In genomic region chr3:131886470-131886869, GRCm38 (mm10) we compare ENCODE assay signal across 9 mouse cellular contexts.
A peak's percentile ranks its signal among the peaks of the same experiment; 100 is the strongest.
DNase-seq lines count a peak whose midpoint lies in the region; ATAC-seq and TF ChIP-seq lines count a peak whose summit lies in the region.
"Had no signal": no experiment of that assay in that cellular context is flagged by ENCODE, and none has a peak within 500 bp of the region (broad histone marks: within the 10 kb centered on the region; RNA-seq: fewer than 3 reads in every experiment).

No protein-coding gene starts in this region.

- CTCF ChIA-PET in Patski (lab: Charles Lee) = interaction anchor here (0.6 to 2.6 kb wide), 5 partner anchors 9 to 16 kb away, joined by 3 to 9 read pairs (median 3); no protein-coding TSS in a partner anchor

- intact Hi-C loops in left cerebral cortex, postnatal 4 days (cut with DNase I) = no loop called here

- H3K27me3 ChIP-seq in Patski = no peaks in the 10 kb centered on the region
- H3K27me3 ChIP-seq: limb, embryonic 15.5 days had no signal

- ATAC-seq in Patski = no peak
- ATAC-seq in cerebellum, adult (ENCODE audit: insufficient number of reproducible peaks, low FRiP score, low TSS enrichment) = no peak

- peak; percentile 22 for DNase-seq in left cerebral cortex, postnatal 4 days
- no peak for DNase-seq in left cerebral cortex, adult 8-10 months (ENCODE audit: low spot score in 2 of 2)
- DNase-seq in Patski (ENCODE audit: low read depth, low spot score) = no peak
- DNase-seq in brain, embryonic 14.5 days (ENCODE audit: low read depth) = no peak
- DNase-seq in lung, postnatal 14 days = peak; percentile 17
- DNase-seq in ovary, postnatal 36 days (ENCODE audit: low spot score) = no peak
- no peak for DNase-seq in B cell, adult 2 months

- POLR2A ChIA-PET in Patski (lab: Charles Lee) = no interaction called here

- TF ChIP-seq POLR2A in brain, embryonic 14.5 days (IDR thresholded peaks at IDR 0.05; ENCODE audit: borderline replicate concordance, extremely low read depth, insufficient read depth, insufficient read length, poor library complexity, severe bottlenecking) = no peak

- peak; percentile 82 for TF ChIP-seq CTCF in Patski (IDR thresholded peaks at IDR 0.05)
- peak; percentile 57 for TF ChIP-seq CTCF in brain, embryonic 14.5 days (IDR thresholded peaks at IDR 0.05; ENCODE audit: borderline replicate concordance, extremely low read depth, insufficient read depth, insufficient read length)

- in situ Hi-C loops in Patski (cut with MboI; ENCODE audit: low pct_unique_long_range_greater_than_20kb) = no loop called here

Comparison
In these comparisons a context has a peak if more than half of its experiments do, and no peak if none do; other contexts are left out.
1. DNase-seq: peak in left cerebral cortex, postnatal 4 days (single experiment) and lung, postnatal 14 days (single experiment); none in left cerebral cortex, adult 8-10 months (0 of 2), Patski (single experiment), brain, embryonic 14.5 days (single experiment), ovary, postnatal 36 days (single experiment) and B cell, adult 2 months (0 of 2).